Mouse (Mus musculus) lung, embryonic 16.5 days (tissue): ENCODE measurements around the gene Mier2. TPM values are rescaled to one million over a fixed set of nuclear protein-coding genes. Genes with fewer than 3 reads are reported as not detected.

ENCODE experiments used
- ATAC-seq: fragments of 200-750 bp; cut with Nextera tagmentation; 2 replicates; pipeline ENCODE4 v1.8.0; 2017; ENCODE audit warnings: low read depth, mild to moderate bottlenecking, moderate library complexity
- H3K27ac ChIP-seq: fragments of 300-500 bp; sonication (generic); 2 replicates; pipeline ENCODE4 v1.5.1; 2014; ENCODE audit warnings: mild to moderate bottlenecking, control low read depth, low read length
- H3K27me3 ChIP-seq: fragments of 300-500 bp; sonication (generic); 2 replicates; pipeline ENCODE4 v1.6.1; 2014; ENCODE audit warnings: low read depth, low read length, mixed read lengths; ENCODE audit not compliant: control insufficient read depth, insufficient read depth
- H3K36me3 ChIP-seq: fragments of 300-500 bp; sonication (generic); 2 replicates; pipeline ENCODE4 v1.6.1; 2014; ENCODE audit warnings: low read length; ENCODE audit not compliant: control insufficient read depth, insufficient read depth
- H3K4me1 ChIP-seq: fragments of 300-500 bp; sonication (generic); replicated peaks from 2 replicates; pipeline ENCODE4 v1.6.1; 2014; ENCODE audit warnings: low read length, mixed read lengths; ENCODE audit not compliant: control insufficient read depth, insufficient read depth
- H3K4me2 ChIP-seq: fragments of 300-500 bp; sonication (generic); 2 replicates; pipeline ENCODE4 v1.6.1; 2014; ENCODE audit warnings: low read depth, low read length, control low read depth
- H3K4me3 ChIP-seq: fragments of 300-500 bp; sonication (generic); 2 replicates; pipeline ENCODE4 v1.5.1; 2014; ENCODE audit warnings: mild to moderate bottlenecking, low read length, control low read depth
- H3K9ac ChIP-seq: fragments of 300-500 bp; sonication (generic); 2 replicates; pipeline ENCODE4 v1.6.1; 2014; ENCODE audit warnings: low read length, control low read depth
- H3K9me3 ChIP-seq: fragments of 300-500 bp; sonication (generic); 2 replicates; pipeline ENCODE4 v1.6.1; 2016; ENCODE audit warnings: low read length; ENCODE audit not compliant: control insufficient read depth
- WGBS: fragments of 180-500 bp; shearing (Covaris S2); extraction: QIAGEN DNeasy Blood & Tissue Kit; methylation state at CpG from one replicate; pipeline ENCODE4 v1.1.7; 2014; 5-methylcytosine and 5-hydroxymethylcytosine counted together
- polyA plus RNA-seq: library from polyadenylated mRNA; unstranded; fragments of >200 nt; fragmentation: Nextera tagmentation; extraction: Ambion mirVana; gene quantifications from 2 replicates; pipeline ENCODE4 v1.2.1, GENCODE M21; 2015

The Mier2 gene
- polyA plus RNA-seq, 1 experiment from 2014 or later: 44.9 TPM

- Histone ChIP-seq H3K4me3 (no peak overlapping the region), H3K9me3 (no peaks in the 10 kb centered on the region), H3K27ac (no peak overlapping the region), H3K36me3 (peaks cover 24% of the 10 kb centered on the region), H3K4me1 (peaks cover 2% of the 10 kb centered on the region; the same call in 1 of the 2 replicates), H3K4me2 (no peak overlapping the region), H3K27me3 (no peaks in the 10 kb centered on the region), H3K9ac (no peak overlapping the region)
- 41% methylated on average over 4 of the region's 4 CpGs for WGBS
- no peak for ATAC-seq
These were observed 16.1 kb downstream of the Mier2 start for GRCm38 (mm10) chr10:79538873-79539272.

- WGBS: 88% methylated on average over 3 of the region's 3 CpGs
- Histone ChIP-seq H3K9me3 (no peaks in the 10 kb centered on the region), H3K27me3 (no peaks in the 10 kb centered on the region), H3K4me1 (peaks cover 3% of the 10 kb centered on the region; the same call in 1 of the 2 replicates), H3K4me3 (no peak overlapping the region), H3K9ac (no peak overlapping the region), H3K27ac (no peak overlapping the region), H3K36me3 (peaks cover 21% of the 10 kb centered on the region), H3K4me2 (no peak overlapping the region)
- ATAC-seq: no peak
These were observed 16.7 kb downstream of the Mier2 start for GRCm38 (mm10) chr10:79538323-79538722.

DNA sequence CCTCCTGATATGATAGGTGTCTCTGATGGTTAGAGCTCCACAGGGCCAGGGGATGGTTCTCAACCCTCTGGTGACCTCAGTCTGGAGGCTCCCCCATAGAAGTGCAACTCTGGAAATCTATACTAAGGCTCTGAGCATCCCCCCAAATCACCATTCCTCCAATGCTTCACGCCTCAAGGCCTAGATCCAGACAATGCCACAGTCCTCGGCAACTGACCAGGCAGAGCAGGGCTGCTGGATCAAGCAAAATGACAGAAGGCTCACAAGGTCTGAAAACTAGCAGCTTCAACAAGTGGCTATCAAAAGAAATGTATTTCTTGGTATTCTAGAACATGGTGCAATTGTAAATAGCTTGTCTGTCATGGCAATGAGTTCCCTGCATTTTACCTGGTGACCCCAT is 17.2 kb downstream of the Mier2 start:
- H3K4me1 ChIP-seq: peaks cover 5% of the 10 kb centered on the region
- H3K36me3 ChIP-seq: peaks cover 21% of the 10 kb centered on the region
- H3K27me3 ChIP-seq: no peaks in the 10 kb centered on the region
- no peak overlapping the region for H3K27ac ChIP-seq
- no peak overlapping the region for H3K4me2 ChIP-seq
- 87% methylated on average over 2 of the region's 2 CpGs for WGBS
- H3K9ac ChIP-seq: no peak overlapping the region
- H3K9me3 ChIP-seq: no peaks in the 10 kb centered on the region
- no peak overlapping the region for H3K4me3 ChIP-seq
- no peak for ATAC-seq

DNA sequence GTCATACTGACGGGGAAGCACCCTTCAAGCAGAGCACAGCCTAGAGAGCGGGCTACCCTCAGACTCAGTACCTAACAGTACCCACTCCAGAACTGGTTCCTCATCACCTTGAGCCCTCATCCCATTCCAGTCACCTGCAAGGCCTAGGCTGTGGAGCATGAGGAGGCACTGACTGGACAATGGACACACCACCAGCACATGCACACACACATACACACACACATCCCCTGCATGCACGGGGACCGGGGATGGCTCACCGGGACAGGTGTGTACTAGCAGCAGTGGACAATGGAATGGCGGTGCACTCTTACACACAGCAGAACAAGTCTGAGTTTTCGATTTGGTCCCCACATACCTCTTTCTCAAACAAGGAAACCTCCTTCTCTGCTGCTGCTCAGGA is 17.7 kb downstream of the Mier2 start:
- no peak overlapping the region for H3K4me3 ChIP-seq
- H3K9me3 ChIP-seq: no peaks in the 10 kb centered on the region
- no peak for ATAC-seq
- WGBS: 83% methylated on average over 7 of the region's 7 CpGs
- H3K27me3 ChIP-seq: no peaks in the 10 kb centered on the region
- no peak overlapping the region for H3K9ac ChIP-seq
- H3K4me2 ChIP-seq: no peak overlapping the region
- H3K4me1 ChIP-seq: peaks cover 10% of the 10 kb centered on the region
- peaks cover 18% of the 10 kb centered on the region for H3K36me3 ChIP-seq
- H3K27ac ChIP-seq: no peak overlapping the region

GRCm38 (mm10) chr10:79536461-79537080 is 18.4 kb downstream of the Mier2 start:
- Histone ChIP-seq H3K9me3 (no peaks in the 10 kb centered on the region), H3K9ac (no peak overlapping the region), H3K4me2 (no peak overlapping the region), H3K27me3 (no peaks in the 10 kb centered on the region), H3K36me3 (peaks cover 13% of the 10 kb centered on the region), H3K4me3 (no peak overlapping the region), H3K4me1 (peaks cover 10% of the 10 kb centered on the region), H3K27ac (no peak overlapping the region)
- WGBS: 70% methylated on average over 12 of the region's 12 CpGs
- ATAC-seq: no peak

DNA sequence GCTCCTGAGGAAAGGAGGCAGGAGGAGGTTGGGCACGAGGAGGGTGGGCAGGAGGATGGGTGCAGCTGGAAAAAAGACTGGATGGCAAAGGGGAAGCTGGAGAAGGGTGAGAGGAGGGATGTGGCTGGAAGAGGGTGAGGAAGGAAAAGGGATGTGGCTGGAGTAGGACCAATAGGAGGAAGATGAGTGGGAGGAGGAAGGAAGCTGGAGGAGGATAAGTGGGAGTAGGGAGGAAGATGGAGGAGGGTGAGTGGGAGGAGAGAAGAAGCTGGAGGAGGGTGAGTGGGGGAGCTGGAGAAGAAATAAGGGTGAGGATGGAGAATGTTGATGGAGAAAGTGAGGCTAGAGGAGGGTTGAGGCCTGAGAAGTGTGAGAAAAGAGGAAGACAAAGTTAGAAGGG is 19.6 kb downstream of the Mier2 start:
- ATAC-seq: no peak
- Histone ChIP-seq H3K9me3 (no peaks in the 10 kb centered on the region), H3K27ac (no peak overlapping the region), H3K4me3 (no peak overlapping the region), H3K4me2 (no peak overlapping the region), H3K36me3 (peaks cover 3% of the 10 kb centered on the region), H3K27me3 (no peaks in the 10 kb centered on the region), H3K4me1 (peaks cover 10% of the 10 kb centered on the region), H3K9ac (no peak overlapping the region)
- WGBS: 53% methylated on average over 1 of the region's 1 CpGs

- H3K9me3 ChIP-seq: no peaks in the 10 kb centered on the region
- H3K4me1 ChIP-seq: peaks cover 10% of the 10 kb centered on the region
- H3K4me3 ChIP-seq: no peak overlapping the region
- H3K4me2 ChIP-seq: no peak overlapping the region
- no peak overlapping the region for H3K27ac ChIP-seq
- H3K27me3 ChIP-seq: no peaks in the 10 kb centered on the region
- H3K9ac ChIP-seq: no peak overlapping the region
- ATAC-seq: no peak
- peaks cover 3% of the 10 kb centered on the region; the same call in 1 of the 2 replicates for H3K36me3 ChIP-seq
- 69% methylated on average over 2 of the region's 2 CpGs for WGBS
These were observed 20.6 kb downstream of the Mier2 start for GRCm38 (mm10) chr10:79534426-79534825.

DNA sequence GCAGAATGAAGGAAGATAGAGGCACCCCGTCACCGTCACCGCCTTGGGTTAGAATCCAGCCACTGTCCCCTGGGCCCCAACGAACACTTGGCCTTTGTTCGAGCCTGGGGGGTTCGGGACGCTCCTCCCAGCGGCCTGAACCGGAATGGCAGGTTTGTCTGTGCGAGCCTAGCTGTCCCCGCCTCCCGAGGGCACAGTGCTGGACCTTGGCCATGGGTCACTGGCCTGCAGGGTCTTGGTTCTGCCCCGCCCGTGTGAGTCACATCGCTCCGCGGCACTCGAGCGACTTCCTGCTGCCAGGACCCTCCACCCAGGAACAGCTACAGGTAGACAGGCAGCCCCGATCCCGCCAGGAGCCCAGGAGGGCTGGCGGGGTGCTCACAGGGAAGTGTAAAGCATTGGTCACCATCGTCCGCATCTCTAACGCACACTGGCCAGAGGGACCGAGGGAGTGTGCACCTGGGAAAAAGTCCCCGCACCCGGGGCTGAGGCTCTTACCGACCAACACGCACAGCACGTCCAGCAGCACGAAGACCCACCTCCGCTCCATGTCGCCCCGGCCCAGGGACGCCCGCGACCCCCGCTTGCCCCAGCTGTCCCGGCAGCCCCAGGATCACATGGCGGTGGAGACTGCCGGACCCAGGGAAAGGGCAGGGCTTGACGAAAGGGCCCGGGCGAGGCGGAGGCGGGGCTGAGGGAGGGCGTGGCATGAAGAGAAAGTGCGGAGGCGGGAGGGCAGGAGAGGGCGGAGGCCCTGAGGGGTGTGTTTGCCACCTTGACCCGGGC is 21.7 kb downstream of the Mier2 start, which contains the start of gene Plpp2:
Gene Plpp2 (minus strand): TSS at position 671 of the 786 bp plus-strand sequence.
- under 1% methylated on average over 50 of the region's 52 CpGs for WGBS

GRCm38 (mm10) chr10:79532678-79533077 is 22.3 kb downstream of the Mier2 start:
- peak; percentile 59 for ATAC-seq
- H3K4me2 ChIP-seq: peak overlapping the region; percentile 97
- peaks cover 10% of the 10 kb centered on the region for H3K4me1 ChIP-seq
- peak overlapping the region; percentile 74 for H3K4me3 ChIP-seq
- no peaks in the 10 kb centered on the region for H3K27me3 ChIP-seq
- H3K27ac ChIP-seq: peak overlapping the region; percentile 88
- no peaks in the 10 kb centered on the region for H3K9me3 ChIP-seq
- peak overlapping the region; percentile 72 for H3K9ac ChIP-seq
- H3K36me3 ChIP-seq: peaks cover 6% of the 10 kb centered on the region; the same call in 1 of the 2 replicates
- WGBS: 30% methylated on average over 3 of the region's 3 CpGs

More for the DNA sequence above, 21.7 kb downstream of the Mier2 start, which contains the start of gene Plpp2:
- peak within 1 kb of the TSS; percentile 74 for H3K4me3 ChIP-seq
- H3K27ac ChIP-seq: peak within 1 kb of the TSS; percentile 88
- peaks cover 10% of the 10 kb centered on the region for H3K4me1 ChIP-seq
- H3K4me2 ChIP-seq: peak within 1 kb of the TSS; percentile 97
- peak within 1 kb of the TSS; percentile 72 for H3K9ac ChIP-seq
- H3K9me3 ChIP-seq: no peaks in the 10 kb centered on the region
- H3K36me3 ChIP-seq: peaks cover 6% of the 10 kb centered on the region; the same call in 1 of the 2 replicates
- no peaks in the 10 kb centered on the region for H3K27me3 ChIP-seq
- ATAC-seq: peak; percentile 88
